Mouse (Mus musculus): ENCODE results near the gene Agt. TPM values are rescaled to one million over a fixed set of nuclear protein-coding genes. Genes with fewer than 3 reads are reported as not detected.

Agt gene
- polyA plus RNA-seq, 1 experiment from 2014 or later, result 0.25 TPM

- Histone ChIP-seq H3K4me3 (replicated peaks; ENCODE audit: low read depth, low read length) (no peak overlapping the region), H3K27ac (replicated peaks; ENCODE audit: low read depth, low read length) (no peak overlapping the region), H3K27me3 (ENCODE audit: control insufficient read depth, insufficient read depth, low read length) (no peaks in the 10 kb centered on the region), H3K9me3 (ENCODE audit: control insufficient read depth, low read length) (no peaks in the 10 kb centered on the region), H3K9ac (replicated peaks; ENCODE audit: low read length) (no peak overlapping the region), H3K4me1 (ENCODE audit: control insufficient read depth, insufficient read depth, low read length) (peaks cover 10% of the 10 kb centered on the region), H3K4me2 (ENCODE audit: low read length) (no peak overlapping the region), H3K36me3 (ENCODE audit: control insufficient read depth, insufficient read depth, low read length) (peaks cover 57% of the 10 kb centered on the region)
- no peak for ATAC-seq (ENCODE audit: low FRiP score, low TSS enrichment)
- DNase-seq, result no peak
- 91% methylated on average over 11 of the region's 11 CpGs for WGBS
These were observed 43.2 kb downstream of the Agt start for GRCm38 (mm10) chr8:124526261-124526660.

- DNase-seq (no peak), ATAC-seq (ENCODE audit: low FRiP score, low TSS enrichment) (no peak)
- Histone ChIP-seq H3K4me2 (ENCODE audit: low read length) (peak overlapping the region; percentile 93), H3K9ac (replicated peaks; ENCODE audit: low read length) (no peak overlapping the region), H3K27ac (replicated peaks; ENCODE audit: low read depth, low read length) (no peak overlapping the region), H3K9me3 (ENCODE audit: control insufficient read depth, low read length) (no peaks in the 10 kb centered on the region), H3K27me3 (ENCODE audit: control insufficient read depth, insufficient read depth, low read length) (no peaks in the 10 kb centered on the region), H3K36me3 (ENCODE audit: control insufficient read depth, insufficient read depth, low read length) (peaks cover 16% of the 10 kb centered on the region), H3K4me3 (replicated peaks; ENCODE audit: low read depth, low read length) (no peak overlapping the region), H3K4me1 (ENCODE audit: control insufficient read depth, insufficient read depth, low read length) (peaks cover 11% of the 10 kb centered on the region)
- WGBS, result 95% methylated on average over 6 of the region's 6 CpGs
These were observed 47.6 kb downstream of the Agt start for GRCm38 (mm10) chr8:124521946-124522345.

- 10% methylated on average over 50 of the region's 50 CpGs for WGBS
- Histone ChIP-seq H3K27ac (replicated peaks; ENCODE audit: low read depth, low read length) (0 out of 2 replicates have a peak within 1 kb of the TSS, but pooled peaks have one; percentile 3), H3K36me3 (ENCODE audit: control insufficient read depth, insufficient read depth, low read length) (peaks cover 2% of the 10 kb centered on the region)
These were observed 49.0 kb downstream of the Agt start, which contains the start of gene Cog2 for GRCm38 (mm10) chr8:124520249-124521080. Gene Cog2, plus strand, starts transcription at chr8:124520767.

GRCm38 (mm10) chr8:124517142-124517541, 52.4 kb downstream of the Agt start:
- no peaks in the 10 kb centered on the region for H3K27me3 ChIP-seq (ENCODE audit: control insufficient read depth, insufficient read depth, low read length)
- no peaks in the 10 kb centered on the region for H3K36me3 ChIP-seq (ENCODE audit: control insufficient read depth, insufficient read depth, low read length)
- DNase-seq (no peak), ATAC-seq (ENCODE audit: low FRiP score, low TSS enrichment) (no peak)
- WGBS, result 72% methylated on average over 6 of the region's 6 CpGs
- no peaks in the 10 kb centered on the region for H3K9me3 ChIP-seq (ENCODE audit: control insufficient read depth, low read length)
- H3K4me1 ChIP-seq (ENCODE audit: control insufficient read depth, insufficient read depth, low read length), result peaks cover 10% of the 10 kb centered on the region
- no peak overlapping the region for H3K9ac ChIP-seq (replicated peaks; ENCODE audit: low read length)
- no peak overlapping the region for H3K4me2 ChIP-seq (ENCODE audit: low read length)
- no peak overlapping the region for H3K27ac ChIP-seq (replicated peaks; ENCODE audit: low read depth, low read length)
- H3K4me3 ChIP-seq (replicated peaks; ENCODE audit: low read depth, low read length), result no peak overlapping the region

More at GRCm38 (mm10) chr8:124520249-124521080, 49.0 kb downstream of the Agt start, which contains the start of gene Cog2:
- DNase-seq (peak; percentile 98), ATAC-seq (ENCODE audit: low FRiP score, low TSS enrichment) (peak; percentile 98)
- peak within 1 kb of the TSS; percentile 84 for H3K9ac ChIP-seq (replicated peaks; ENCODE audit: low read length)
- H3K9me3 ChIP-seq (ENCODE audit: control insufficient read depth, low read length), result no peaks in the 10 kb centered on the region
- H3K27me3 ChIP-seq (ENCODE audit: control insufficient read depth, insufficient read depth, low read length), result no peaks in the 10 kb centered on the region
- H3K4me1 ChIP-seq (ENCODE audit: control insufficient read depth, insufficient read depth, low read length), result peaks cover 11% of the 10 kb centered on the region
- peak within 1 kb of the TSS; percentile 93 for H3K4me2 ChIP-seq (ENCODE audit: low read length)
- peak within 1 kb of the TSS; percentile 72 for H3K4me3 ChIP-seq (replicated peaks; ENCODE audit: low read depth, low read length)

GRCm38 (mm10) chr8:124516525-124516924, 53.0 kb downstream of the Agt start:
- DNase-seq, result no peak
- Histone ChIP-seq H3K4me2 (ENCODE audit: low read length) (no peak overlapping the region), H3K4me1 (ENCODE audit: control insufficient read depth, insufficient read depth, low read length) (peaks cover 4% of the 10 kb centered on the region), H3K27me3 (ENCODE audit: control insufficient read depth, insufficient read depth, low read length) (no peaks in the 10 kb centered on the region), H3K9me3 (ENCODE audit: control insufficient read depth, low read length) (no peaks in the 10 kb centered on the region), H3K36me3 (ENCODE audit: control insufficient read depth, insufficient read depth, low read length) (no peaks in the 10 kb centered on the region), H3K9ac (replicated peaks; ENCODE audit: low read length) (no peak overlapping the region), H3K4me3 (replicated peaks; ENCODE audit: low read depth, low read length) (no peak overlapping the region), H3K27ac (replicated peaks; ENCODE audit: low read depth, low read length) (no peak overlapping the region)
- ATAC-seq (ENCODE audit: low FRiP score, low TSS enrichment), result no peak
- 81% methylated on average over 6 of the region's 6 CpGs for WGBS

GRCm38 (mm10) chr8:124516039-124516438, 53.5 kb downstream of the Agt start:
- Histone ChIP-seq H3K4me2 (ENCODE audit: low read length) (no peak overlapping the region), H3K27me3 (ENCODE audit: control insufficient read depth, insufficient read depth, low read length) (no peaks in the 10 kb centered on the region), H3K4me1 (ENCODE audit: control insufficient read depth, insufficient read depth, low read length) (no peaks in the 10 kb centered on the region), H3K27ac (replicated peaks; ENCODE audit: low read depth, low read length) (no peak overlapping the region), H3K4me3 (replicated peaks; ENCODE audit: low read depth, low read length) (no peak overlapping the region), H3K9ac (replicated peaks; ENCODE audit: low read length) (no peak overlapping the region), H3K9me3 (ENCODE audit: control insufficient read depth, low read length) (no peaks in the 10 kb centered on the region), H3K36me3 (ENCODE audit: control insufficient read depth, insufficient read depth, low read length) (no peaks in the 10 kb centered on the region)
- no peak for ATAC-seq (ENCODE audit: low FRiP score, low TSS enrichment)
- 74% methylated on average over 3 of the region's 3 CpGs for WGBS
- DNase-seq, result no peak

GRCm38 (mm10) chr8:124509156-124509555, 60.4 kb downstream of the Agt start:
- DNase-seq, result no peak
- no peaks in the 10 kb centered on the region for H3K36me3 ChIP-seq (ENCODE audit: control insufficient read depth, insufficient read depth, low read length)
- no peaks in the 10 kb centered on the region for H3K4me1 ChIP-seq (ENCODE audit: control insufficient read depth, insufficient read depth, low read length)
- H3K4me2 ChIP-seq (ENCODE audit: low read length), result no peak overlapping the region
- H3K27me3 ChIP-seq (ENCODE audit: control insufficient read depth, insufficient read depth, low read length), result no peaks in the 10 kb centered on the region
- no peak overlapping the region for H3K9ac ChIP-seq (replicated peaks; ENCODE audit: low read length)
- WGBS, result 71% methylated on average over 3 of the region's 3 CpGs
- H3K9me3 ChIP-seq (ENCODE audit: control insufficient read depth, low read length), result no peaks in the 10 kb centered on the region
- H3K27ac ChIP-seq (replicated peaks; ENCODE audit: low read depth, low read length), result no peak overlapping the region
- ATAC-seq (ENCODE audit: low FRiP score, low TSS enrichment), result no peak
- no peak overlapping the region for H3K4me3 ChIP-seq (replicated peaks; ENCODE audit: low read depth, low read length)

- DNase-seq (no peak), ATAC-seq (ENCODE audit: low FRiP score, low TSS enrichment) (no peak)
- Histone ChIP-seq H3K36me3 (ENCODE audit: control insufficient read depth, insufficient read depth, low read length) (no peaks in the 10 kb centered on the region), H3K27ac (replicated peaks; ENCODE audit: low read depth, low read length) (no peak overlapping the region), H3K4me1 (ENCODE audit: control insufficient read depth, insufficient read depth, low read length) (no peaks in the 10 kb centered on the region), H3K4me3 (replicated peaks; ENCODE audit: low read depth, low read length) (no peak overlapping the region), H3K9ac (replicated peaks; ENCODE audit: low read length) (no peak overlapping the region), H3K9me3 (ENCODE audit: control insufficient read depth, low read length) (0 out of 2 replicates have a peak, but pooled peaks cover under 1% of the 10 kb centered on the region), H3K27me3 (ENCODE audit: control insufficient read depth, insufficient read depth, low read length) (no peaks in the 10 kb centered on the region), H3K4me2 (ENCODE audit: low read length) (no peak overlapping the region)
- 69% methylated on average over 6 of the region's 6 CpGs for WGBS
These were observed 61.2 kb downstream of the Agt start for GRCm38 (mm10) chr8:124508321-124508695.

Data from midbrain, embryonic 14.5 days (tissue).